Mouse (Mus musculus): ENCODE results near the gene Lhx4. TPM values are rescaled to one million over a fixed set of nuclear protein-coding genes. Genes with fewer than 3 reads are reported as not detected.
A peak's percentile ranks its signal among the peaks of the same experiment; 100 is the strongest.

Lhx4 gene
- total RNA-seq, 2 experiments from 2014 or later, result not detected

DNA sequence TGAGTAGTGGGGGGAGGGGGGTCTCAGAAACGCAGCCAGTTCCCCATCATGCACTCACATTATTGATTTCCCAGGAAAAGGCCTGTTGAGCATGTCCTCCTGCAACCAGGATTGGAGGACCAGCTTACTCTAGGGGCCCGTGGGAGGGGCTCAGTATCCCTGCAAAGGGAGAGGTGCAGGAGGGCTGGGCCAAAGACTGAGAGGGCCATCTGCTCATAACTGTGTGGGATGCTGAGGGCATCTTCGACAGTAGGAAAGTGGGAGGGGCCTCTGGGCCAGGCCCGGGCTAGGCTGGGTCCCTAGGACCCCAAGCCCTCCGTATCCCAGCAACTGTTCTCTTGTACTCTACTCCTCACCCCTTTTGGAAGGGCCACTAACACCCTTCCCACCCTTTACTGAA is 47.3 kb downstream of the Lhx4 start:
- ATAC-seq (ENCODE audit: poor library complexity, severe bottlenecking), result no peak

DNA sequence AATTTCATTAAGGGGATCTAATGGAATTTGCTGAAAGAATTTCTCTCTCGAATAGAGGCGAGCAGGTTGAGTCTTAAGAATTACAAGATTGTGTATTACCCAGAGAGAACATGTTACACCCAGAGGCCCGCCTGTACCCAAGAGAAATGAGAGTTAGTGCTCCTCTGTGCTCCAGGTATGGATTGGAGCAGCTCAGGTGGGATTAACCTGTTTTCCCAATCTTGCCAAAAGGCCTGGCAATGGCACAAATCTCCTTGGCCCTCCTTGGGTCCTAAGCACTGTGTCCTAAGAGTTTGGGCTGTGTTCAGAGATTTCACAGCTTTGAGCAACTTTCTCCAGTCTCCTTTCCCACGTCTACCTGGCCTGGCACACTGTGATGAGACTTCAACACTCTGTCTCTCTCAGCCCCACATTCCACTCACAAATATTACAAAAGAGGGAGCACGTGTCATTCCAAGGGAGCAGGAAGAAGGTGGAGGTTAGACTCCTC is 48.2 kb downstream of the Lhx4 start:
- ATAC-seq (ENCODE audit: poor library complexity, severe bottlenecking), result no peak

DNA sequence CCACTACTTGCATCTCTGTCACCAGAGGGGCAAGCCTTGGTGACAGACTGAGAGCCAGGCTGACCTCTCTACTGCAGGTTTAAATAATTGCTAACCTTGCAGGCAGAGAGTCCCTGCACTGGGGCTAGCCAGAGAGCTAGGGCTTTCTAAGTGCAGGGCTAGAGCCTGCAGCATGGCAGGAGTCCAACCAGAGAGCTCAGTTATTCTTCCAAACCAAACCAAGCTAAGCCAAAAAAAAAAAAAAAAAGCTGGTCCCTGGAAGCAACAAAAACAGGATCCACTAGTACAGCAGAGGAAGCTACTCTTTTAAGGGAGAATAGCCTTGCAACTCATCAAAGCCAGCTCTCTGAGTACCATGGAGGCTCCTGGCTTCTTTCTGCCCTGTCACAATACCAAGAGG is 50.6 kb downstream of the Lhx4 start:
- ATAC-seq (ENCODE audit: poor library complexity, severe bottlenecking), result no peak

DNA sequence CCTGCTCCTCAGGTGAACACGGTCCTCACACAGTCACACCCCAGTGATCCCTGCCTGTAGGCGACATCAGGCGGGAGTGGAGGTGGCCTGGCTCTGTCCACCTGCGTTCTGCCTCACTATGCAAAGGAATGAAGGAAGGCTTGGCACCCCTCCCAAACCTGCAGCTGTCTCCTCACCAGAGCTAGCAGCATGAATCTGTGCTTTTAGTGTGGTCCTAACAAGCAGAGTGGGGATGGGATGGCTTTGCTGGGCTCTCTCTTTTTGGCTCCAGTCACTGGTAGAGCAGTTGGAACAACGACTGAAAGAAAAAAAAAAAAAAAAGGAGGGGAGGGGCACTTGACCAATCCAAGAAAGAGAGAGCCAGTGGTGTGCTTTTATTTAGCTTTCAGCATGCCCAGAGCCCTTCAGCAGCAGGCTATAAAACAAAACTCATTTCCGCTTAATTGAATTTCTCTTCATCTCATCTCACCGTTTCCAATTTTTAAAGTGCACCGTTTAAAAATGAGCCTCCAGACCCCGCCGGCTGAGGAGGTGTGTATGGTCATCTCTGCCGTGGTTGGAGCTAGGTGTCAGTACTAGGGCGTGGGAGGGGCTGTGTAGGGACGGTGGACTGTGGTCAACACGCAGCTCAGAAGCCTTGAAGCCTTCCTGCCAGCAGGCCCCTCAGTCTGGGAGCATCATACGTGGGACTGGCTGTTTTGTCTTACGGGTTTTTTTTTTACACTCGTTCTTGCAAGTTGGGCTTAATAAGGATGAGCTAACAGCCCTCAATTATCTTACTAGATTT is 52.9 kb downstream of the Lhx4 start:
- no peak for ATAC-seq (ENCODE audit: poor library complexity, severe bottlenecking)

DNA sequence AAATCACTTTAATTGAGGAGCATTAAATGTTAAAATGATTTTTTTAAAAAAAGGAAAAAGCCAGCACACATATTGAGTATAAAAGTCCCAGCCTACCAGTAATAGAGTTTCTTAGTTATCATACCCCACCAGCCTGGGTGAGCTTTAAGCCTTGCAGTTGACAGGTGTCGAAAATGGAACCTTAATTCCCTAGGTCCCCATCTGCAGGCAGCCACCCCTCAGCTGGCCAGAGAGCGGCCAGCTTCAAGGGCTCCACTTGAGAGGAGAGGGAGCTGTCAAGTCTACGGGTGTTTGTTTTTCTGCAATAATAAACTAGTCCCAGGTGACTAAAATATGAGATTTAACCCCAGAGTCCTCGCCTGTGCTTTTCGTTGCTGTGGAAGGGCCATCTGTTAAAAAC is 58.0 kb downstream of the Lhx4 start:
- no peak for ATAC-seq (ENCODE audit: poor library complexity, severe bottlenecking)

DNA sequence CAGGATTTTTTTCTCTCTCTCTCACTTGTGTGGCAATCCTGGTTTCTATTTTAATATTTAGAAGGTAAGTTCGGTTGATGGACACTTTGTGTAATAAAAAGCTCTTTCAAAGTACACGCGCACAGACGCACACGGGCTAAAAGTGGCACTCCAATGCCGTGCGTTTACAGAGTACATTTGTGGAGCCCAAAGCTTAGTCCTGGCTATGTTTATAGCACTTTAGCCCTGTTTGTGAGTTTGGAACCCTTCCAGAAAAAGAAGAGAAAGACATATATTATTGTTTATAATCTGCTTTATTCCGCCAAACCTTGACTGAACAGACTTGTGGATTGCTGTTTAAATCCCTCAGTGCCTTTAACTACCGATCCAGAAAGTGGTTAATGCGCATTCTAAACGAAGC is 58.5 kb downstream of the Lhx4 start:
- ATAC-seq (ENCODE audit: poor library complexity, severe bottlenecking), result no peak

DNA sequence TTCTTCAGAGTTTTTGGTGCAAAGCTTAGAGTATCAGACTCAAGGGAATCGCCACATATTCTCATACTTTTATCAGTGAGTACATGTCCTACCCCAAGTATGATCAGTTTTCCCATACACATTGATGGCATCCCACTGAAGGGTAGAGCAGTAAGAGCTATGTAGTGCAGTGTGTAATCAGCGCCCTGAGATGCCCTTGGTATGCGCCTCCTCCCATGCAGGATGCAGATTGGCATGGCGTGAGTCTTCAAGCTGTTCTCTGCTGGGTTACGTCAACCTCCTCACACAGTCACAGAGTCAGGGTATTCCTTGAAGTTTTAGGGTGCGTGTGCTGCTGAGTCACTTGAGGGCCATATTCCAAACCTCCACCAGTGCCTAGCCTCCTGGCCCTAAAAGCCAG is 59.3 kb downstream of the Lhx4 start:
- ATAC-seq (ENCODE audit: poor library complexity, severe bottlenecking), result no peak

DNA sequence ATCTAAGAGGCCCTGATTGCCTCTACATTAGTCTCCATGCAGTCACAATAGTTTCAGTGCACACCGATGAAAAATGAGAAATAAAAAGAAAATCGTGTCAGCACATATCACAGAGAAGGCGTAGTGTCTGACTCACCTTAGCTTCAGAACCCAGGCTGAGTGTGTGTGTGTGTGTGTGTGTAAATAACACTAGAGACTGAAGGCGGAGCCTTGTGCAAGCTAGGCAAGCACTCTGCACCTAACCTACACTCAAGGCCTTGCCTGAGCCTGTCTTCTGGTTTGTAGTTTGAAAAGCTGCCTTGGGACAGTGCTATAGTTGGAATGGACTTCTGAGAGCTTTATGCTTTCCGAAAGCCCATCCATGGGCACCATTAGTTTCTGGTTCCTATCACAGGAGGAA is 61.9 kb downstream of the Lhx4 start:
- ATAC-seq (ENCODE audit: poor library complexity, severe bottlenecking), result no peak

DNA sequence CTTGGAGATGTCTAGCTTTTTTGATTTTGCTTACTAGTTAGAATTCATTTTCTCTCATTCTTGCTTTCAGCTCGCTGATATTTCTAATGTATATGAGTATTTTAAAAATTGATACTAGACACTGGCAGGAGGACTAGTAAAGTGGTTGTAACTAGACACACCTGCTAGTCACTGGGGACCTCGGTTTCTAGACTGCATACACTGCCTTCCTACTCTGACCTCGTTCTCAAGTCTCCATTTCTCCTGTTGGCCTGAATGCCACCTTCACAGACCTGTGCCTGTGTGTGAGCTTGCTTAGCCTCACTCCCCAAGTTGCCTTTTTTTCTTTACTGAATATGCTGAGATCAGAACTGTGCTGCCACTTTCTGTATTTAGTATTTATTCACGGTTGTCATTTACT is 62.3 kb downstream of the Lhx4 start:
- no peak for ATAC-seq (ENCODE audit: poor library complexity, severe bottlenecking)

DNA sequence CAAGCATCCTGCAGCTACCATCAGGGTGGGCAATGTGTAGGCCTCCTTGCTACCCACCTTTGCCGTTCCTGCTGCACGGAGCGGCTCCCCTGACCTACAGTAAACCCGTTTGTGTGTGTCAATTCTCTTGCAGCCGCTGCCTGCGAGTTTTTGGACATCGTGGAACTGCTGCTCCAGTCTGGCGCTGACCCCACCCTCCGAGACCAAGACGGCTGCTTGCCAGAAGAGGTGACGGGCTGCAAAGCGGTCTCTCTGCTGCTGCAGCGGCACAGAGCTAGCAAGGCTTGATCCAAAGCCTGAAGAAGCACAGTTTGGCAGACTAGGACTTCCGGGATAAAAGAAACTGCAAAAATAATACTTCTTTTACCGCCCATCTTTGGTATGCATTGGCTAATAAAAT is 64.7 kb downstream of the Lhx4 start:
- ATAC-seq (ENCODE audit: poor library complexity, severe bottlenecking), result no peak

DNA sequence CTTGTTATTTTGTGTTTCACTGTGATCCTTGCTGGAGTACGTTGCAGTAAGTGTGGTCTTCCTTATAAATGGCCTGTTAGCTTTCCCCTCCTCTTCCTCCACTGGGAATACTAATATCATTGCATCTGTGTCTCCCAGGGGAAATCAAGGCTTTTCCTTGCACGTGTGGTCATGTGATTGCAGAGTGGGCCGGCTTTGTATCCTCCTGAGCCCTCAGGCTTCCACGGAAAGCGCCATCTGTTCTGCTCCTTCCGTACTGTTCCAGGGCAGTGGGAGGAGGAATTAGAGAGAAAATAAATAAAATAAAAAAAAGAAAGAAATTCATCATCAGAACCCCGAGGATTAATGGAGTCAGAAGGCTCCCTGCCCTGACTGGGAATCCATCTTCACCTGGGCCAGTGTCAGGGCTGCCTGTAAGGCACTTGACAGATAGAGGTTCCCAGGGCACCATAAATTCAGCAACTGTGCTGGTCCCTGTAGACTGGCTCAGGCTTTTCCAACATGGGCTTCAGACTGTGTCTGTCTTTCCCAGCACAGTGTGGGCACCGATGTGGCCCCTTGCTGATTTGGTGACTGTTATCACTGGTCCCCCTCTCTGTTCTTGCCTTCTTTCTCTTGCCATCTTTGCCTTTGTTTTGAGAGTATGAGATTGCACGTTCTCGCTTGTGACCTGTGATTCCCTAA is 70.2 kb downstream of the Lhx4 start:
- no peak for ATAC-seq (ENCODE audit: poor library complexity, severe bottlenecking)

DNA sequence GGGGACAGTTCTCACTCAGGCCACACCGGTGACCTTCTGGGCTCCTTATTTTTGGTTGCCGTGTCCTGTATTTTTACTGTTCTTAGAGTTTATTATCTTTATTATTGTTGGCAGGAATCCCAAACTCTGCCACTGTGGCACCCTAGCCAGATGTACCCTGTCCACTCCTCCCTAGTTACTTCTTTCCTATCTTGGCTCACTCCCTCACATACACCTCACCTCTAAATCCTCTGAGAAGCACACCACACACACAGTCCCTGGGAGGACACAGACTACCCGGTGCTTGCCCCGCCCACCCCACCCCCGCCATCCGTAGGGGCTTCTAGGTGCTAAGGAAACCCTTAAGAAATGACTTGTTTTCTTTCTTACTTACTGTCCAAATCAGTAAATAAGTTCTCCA is 75.9 kb downstream of the Lhx4 start:
- ATAC-seq (ENCODE audit: poor library complexity, severe bottlenecking), result no peak

DNA sequence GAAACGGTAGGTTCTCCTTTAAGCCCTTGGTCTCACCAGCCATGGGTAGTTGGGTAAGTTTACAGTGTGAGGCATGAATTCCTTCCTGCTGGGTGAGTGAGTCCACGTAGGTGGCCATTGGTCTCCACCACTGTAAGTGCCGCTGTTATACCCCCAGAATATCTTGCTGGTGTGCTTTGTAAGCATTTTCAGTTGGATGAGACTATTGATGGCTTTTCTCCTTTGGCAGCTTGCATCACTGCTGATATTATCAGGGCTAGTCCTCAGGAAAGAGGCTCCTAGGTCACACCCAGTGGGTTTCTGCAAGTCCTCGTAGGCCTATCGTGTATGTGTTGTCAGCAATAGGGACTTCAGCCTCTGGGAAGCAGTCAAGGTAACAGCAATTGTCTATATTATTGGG is 87.5 kb downstream of the Lhx4 start:
- peak; percentile 49 for ATAC-seq (ENCODE audit: poor library complexity, severe bottlenecking)

DNA sequence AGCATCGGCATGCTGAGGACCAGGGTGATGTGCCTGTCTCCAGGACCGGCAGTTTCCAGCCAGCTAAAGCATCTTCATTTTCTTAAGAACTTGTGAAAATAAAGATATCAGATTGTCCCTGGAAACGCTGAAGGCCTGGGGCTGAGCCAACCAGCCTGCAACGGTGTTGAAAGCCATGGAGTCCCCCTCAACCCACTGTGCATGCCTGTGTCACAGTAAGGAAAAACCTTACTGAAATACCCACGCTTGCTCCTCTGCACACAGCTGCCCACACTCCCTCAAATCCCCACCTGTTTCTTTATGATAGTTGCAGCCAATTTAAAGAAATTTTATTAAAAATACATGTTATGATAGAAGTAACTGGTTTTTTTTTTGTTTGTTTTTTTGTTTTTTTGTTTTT is 95.2 kb downstream of the Lhx4 start:
- ATAC-seq (ENCODE audit: poor library complexity, severe bottlenecking), result no peak

DNA sequence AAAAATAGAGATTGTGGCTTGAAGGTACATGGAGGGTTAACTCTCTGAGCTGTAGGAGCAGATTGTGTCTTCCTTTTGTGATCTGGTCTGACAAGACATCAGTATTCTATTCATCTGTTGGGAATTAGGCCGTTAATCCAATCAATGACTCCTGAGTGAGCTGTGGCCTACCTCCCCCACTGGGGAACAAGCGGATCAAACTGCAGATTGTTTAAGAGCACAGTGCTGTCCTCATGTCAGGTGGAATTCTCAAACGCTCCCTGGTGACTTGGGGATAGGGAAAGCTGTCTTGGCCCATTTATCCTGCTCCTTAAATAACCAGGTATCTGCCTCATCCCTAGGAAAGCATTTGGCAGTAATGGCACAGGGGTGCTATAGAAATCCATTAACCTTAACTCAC is 96.5 kb downstream of the Lhx4 start:
- no peak for ATAC-seq (ENCODE audit: poor library complexity, severe bottlenecking)

DNA sequence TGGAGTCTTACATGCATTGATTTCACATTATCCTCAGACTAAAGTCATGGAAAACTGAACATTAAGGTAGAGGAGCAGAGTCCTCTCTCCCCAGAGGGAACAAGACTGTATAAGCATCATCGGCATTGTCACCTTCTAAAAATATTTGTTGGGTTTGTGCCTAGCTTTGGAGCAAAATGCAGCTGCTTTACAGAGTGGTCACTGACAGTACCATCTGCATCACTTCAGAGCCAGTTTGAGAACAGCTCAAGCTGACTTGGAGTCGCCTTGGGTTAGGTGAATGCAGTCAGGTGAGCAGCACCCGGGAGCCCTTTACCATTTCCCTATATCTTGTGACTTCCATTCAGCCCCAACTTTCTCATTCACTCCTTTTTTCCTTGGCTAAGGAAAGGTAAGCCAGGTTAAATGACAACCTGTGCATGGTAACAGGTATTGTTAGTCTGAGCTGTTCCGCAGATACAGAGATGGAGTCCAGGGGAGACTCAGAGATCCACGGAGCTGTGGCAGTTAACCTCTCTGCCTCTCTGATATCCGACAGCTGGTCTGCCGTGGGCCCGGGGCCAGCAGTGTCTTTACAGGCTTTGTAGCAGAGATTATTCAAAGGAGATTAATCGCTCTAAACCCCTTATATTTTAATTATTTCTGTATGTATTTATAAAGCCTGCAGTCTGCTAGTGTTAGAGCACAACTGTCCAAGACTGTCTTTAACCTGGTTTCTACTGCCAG is 101.2 kb downstream of the Lhx4 start:
- ATAC-seq (ENCODE audit: poor library complexity, severe bottlenecking), result no peak

Other genes starting within 250 kb of the Lhx4 start
- 19.6 and 20.9 TPM in 2 replicates for gene Acbd6, start 193.6 kb downstream of the Lhx4 start, total RNA-seq (2015)
- 9.3 and 24.0 TPM in 2 replicates for gene Acbd6, start 193.6 kb downstream of the Lhx4 start, total RNA-seq (2017)
- gene Qsox1, start 61.2 kb upstream of the Lhx4 start, total RNA-seq (2015), result 13.5 and 13.7 TPM in 2 replicates
- gene Qsox1, start 61.2 kb upstream of the Lhx4 start, total RNA-seq (2017), result 15.4 and 17.5 TPM in 2 replicates
- gene Cep350, start 221.6 kb upstream of the Lhx4 start, total RNA-seq (2015), result 63.2 and 71.0 TPM in 2 replicates
- gene Cep350, start 221.6 kb upstream of the Lhx4 start, total RNA-seq (2017), result 56.6 and 73.9 TPM in 2 replicates